Mouse (Mus musculus) embryonic facial prominence, embryonic 14.5 days (tissue): Measurements from ENCODE around the gene Heyl. TPM values are rescaled to one million over a fixed set of nuclear protein-coding genes. Genes with fewer than 3 reads are reported as not detected.

Experiments
- ATAC-seq: fragments of 200-750 bp; cut with Nextera tagmentation; 2 replicates; pipeline ENCODE4 v1.8.0; 2017; ENCODE audit warnings: low read depth, moderate number of reproducible peaks, moderate TSS enrichment
- DNase-seq: peaks from one replicate; pipeline ENCODE4 v3.0.0-alpha.2; 2015; ENCODE audit warnings: low spot score
- H3K27ac ChIP-seq: fragments of 300-500 bp; sonication (generic); replicated peaks from 2 replicates; pipeline ENCODE4 v1.5.1; 2014; ENCODE audit warnings: low read depth, mild to moderate bottlenecking, low read length, moderate library complexity
- H3K27me3 ChIP-seq: fragments of 300-500 bp; sonication (generic); replicated peaks from 2 replicates; pipeline ENCODE4 v1.6.1; 2014; ENCODE audit warnings: low read length; ENCODE audit not compliant: control insufficient read depth, insufficient read depth
- H3K36me3 ChIP-seq: fragments of 300-500 bp; sonication (generic); 2 replicates; pipeline ENCODE4 v1.6.1; 2014; ENCODE audit warnings: low read length, mixed read lengths; ENCODE audit not compliant: control insufficient read depth, insufficient read depth
- H3K4me1 ChIP-seq: fragments of 300-500 bp; sonication (generic); 2 replicates; pipeline ENCODE4 v1.6.1; 2014; ENCODE audit warnings: antibody characterized with exemption, low read length; ENCODE audit not compliant: control insufficient read depth, insufficient read depth
- H3K4me2 ChIP-seq: fragments of 300-500 bp; sonication (generic); 2 replicates; pipeline ENCODE4 v1.6.1; 2014; ENCODE audit warnings: low read depth, mild to moderate bottlenecking, low read length, moderate library complexity, mixed read lengths
- H3K4me3 ChIP-seq: fragments of 300-500 bp; sonication (generic); 2 replicates; pipeline ENCODE4 v1.5.1; 2014; ENCODE audit warnings: low read depth, mild to moderate bottlenecking, low read length
- H3K9ac ChIP-seq: fragments of 300-500 bp; sonication (generic); 2 replicates; pipeline ENCODE4 v1.6.1; 2014; ENCODE audit warnings: low read depth, mild to moderate bottlenecking, low read length, moderate library complexity, mixed read lengths
- H3K9me3 ChIP-seq: fragments of 300-500 bp; sonication (generic); 2 replicates; pipeline ENCODE4 v1.6.1; 2016; ENCODE audit warnings: low read length; ENCODE audit not compliant: control insufficient read depth
- WGBS: fragments of 180-500 bp; shearing (Covaris S2); extraction: QIAGEN DNeasy Blood & Tissue Kit; methylation state at CpG from one replicate; pipeline ENCODE4 v1.1.7; 2014; 5-methylcytosine and 5-hydroxymethylcytosine counted together
- polyA plus RNA-seq: library from polyadenylated mRNA; unstranded; fragments of >200 nt; fragmentation: Nextera tagmentation; extraction: Ambion mirVana; gene quantifications from 2 replicates; pipeline ENCODE4 v1.2.1, GENCODE M21; 2014

The Heyl gene
- polyA plus RNA-seq, 1 experiment from 2014 or later: 19.1 TPM

DNA sequence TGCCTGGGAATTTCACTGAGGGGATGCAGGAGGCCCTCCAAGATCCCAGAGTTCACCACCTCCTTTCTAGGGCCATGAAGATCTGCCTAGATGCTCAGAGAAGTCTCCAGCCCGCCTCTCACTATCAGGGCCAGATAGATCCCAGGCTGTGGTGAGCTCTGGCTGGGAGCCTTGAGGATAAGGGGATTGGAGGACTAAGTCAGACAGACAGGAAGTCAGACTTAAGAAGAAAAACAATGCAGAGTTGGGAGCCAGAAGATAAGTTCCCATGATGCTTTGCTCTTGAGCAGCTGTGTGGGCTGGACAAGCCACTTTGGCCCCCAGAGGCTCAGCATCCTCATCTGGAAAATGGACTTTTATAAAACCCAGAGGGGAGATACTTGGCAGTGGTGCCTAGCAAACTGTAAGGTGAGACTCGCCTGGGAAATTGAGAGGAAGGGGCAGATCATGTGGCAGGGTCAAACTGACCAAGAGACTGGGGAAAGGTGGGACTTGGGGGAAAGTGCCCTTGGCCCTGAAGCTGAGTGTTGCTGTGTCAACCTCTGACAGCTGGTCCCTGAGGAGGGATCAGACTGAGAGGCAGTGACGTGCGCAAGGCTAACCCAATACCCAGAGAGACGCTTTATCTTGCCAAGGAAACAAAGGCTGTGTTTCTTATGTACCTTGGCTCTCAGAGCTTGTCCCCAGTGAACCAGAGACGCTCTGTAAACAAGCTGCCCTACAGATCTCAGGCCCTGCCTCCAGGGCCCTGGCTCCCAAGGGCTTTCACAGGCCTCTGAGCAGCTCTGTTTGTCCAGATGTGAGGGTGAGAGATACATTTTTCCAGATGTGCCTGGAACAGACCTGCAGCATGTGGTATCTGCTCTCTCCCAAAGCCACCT, 4.3 kb downstream of the Heyl start:
- Histone ChIP-seq H3K36me3 (no peaks in the 10 kb centered on the region), H3K4me1 (peaks cover 33% of the 10 kb centered on the region), H3K4me2 (no peak overlapping the region), H3K27me3 (peaks cover 44% of the 10 kb centered on the region), H3K4me3 (no peak overlapping the region), H3K27ac (no peak overlapping the region), H3K9me3 (no peaks in the 10 kb centered on the region), H3K9ac (no peak overlapping the region)
- ATAC-seq (0 out of 2 replicates have a peak, but pooled peaks have one; percentile 3), DNase-seq (peak; percentile 60)
- 45% methylated on average over 6 of the region's 6 CpGs for WGBS

DNA sequence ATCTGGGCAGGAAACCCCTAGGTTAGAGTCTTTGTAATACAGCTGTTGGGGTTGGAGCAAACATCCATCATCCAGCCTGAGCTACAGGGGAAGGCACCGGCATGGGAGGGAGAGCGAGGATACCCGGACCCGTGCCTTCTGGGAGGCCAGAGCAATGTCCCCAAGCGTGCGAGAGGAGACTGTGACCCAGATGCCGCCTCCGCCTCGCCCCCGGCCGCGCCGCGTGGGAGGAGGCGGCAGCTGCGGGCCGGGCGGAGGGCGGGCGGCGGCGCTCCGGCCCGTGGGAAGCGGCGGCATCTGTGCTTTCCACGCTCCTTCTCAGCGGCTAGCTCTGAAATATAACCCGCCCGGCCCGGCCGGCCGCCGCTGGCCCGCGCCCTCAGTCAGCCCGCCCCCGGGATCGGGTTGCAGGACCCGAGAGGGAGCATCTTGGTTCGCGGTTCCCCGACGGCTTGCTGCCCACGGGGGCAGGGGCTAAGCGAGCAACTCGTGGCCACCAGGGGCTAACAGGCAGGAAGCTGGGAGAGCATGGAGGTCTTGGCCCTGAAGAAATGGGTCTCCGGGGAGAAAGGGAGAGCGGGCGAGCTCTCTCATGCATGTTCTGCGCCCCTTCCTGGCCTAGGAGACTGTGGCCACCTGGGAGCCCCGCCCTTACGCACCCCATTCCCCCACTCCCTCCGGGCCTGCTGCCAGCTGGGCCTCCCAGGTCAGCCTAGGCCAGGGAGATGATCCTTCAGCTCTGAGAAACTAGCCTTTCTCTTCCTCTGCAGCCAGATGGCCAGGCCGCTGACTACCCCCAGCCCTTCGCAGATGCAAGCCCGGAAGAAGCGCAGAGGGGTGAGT, 6.2 kb downstream of the Heyl start:
- Histone ChIP-seq H3K9ac (peak overlapping the region; percentile 54), H3K27ac (peak overlapping the region; percentile 56), H3K9me3 (no peaks in the 10 kb centered on the region), H3K4me2 (peak overlapping the region; percentile 69), H3K4me3 (peak overlapping the region; percentile 32), H3K4me1 (peaks cover 23% of the 10 kb centered on the region), H3K36me3 (no peaks in the 10 kb centered on the region), H3K27me3 (peaks cover 24% of the 10 kb centered on the region)
- ATAC-seq: peak; percentile 84
- whole genome bisulfite sequencing: 14% methylated on average over 10 of the region's 58 CpGs
- peak; percentile 80 for DNase-seq

DNA sequence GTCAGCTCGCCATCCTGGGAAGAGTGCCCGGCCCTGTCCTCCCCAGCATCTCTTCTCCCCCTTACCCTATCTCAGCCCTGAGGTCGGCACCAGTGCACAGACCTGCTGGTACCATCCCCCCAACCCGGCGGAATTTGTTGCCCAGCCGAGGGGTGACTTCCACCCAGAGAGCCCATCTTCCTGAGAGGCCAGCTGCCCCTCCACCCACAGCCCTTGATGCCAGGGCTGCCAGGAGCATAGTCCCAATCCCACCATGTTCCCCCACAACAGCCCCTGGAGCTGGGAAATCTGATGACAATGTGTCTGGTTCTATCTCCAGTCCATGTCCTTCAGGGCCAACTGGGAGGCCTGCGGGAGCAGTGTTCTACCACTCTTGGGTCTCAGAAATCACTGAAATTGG, 12.9 kb downstream of the Heyl start:
- H3K4me1 ChIP-seq: peaks cover 6% of the 10 kb centered on the region
- no peak overlapping the region for H3K27ac ChIP-seq
- WGBS: 79% methylated on average over 7 of the region's 7 CpGs
- no peaks in the 10 kb centered on the region for H3K9me3 ChIP-seq
- H3K36me3 ChIP-seq: no peaks in the 10 kb centered on the region
- H3K27me3 ChIP-seq: no peaks in the 10 kb centered on the region
- no peak overlapping the region for H3K4me3 ChIP-seq
- H3K9ac ChIP-seq: no peak overlapping the region
- no peak for ATAC-seq
- no peak overlapping the region for H3K4me2 ChIP-seq
- DNase-seq: no peak

DNA sequence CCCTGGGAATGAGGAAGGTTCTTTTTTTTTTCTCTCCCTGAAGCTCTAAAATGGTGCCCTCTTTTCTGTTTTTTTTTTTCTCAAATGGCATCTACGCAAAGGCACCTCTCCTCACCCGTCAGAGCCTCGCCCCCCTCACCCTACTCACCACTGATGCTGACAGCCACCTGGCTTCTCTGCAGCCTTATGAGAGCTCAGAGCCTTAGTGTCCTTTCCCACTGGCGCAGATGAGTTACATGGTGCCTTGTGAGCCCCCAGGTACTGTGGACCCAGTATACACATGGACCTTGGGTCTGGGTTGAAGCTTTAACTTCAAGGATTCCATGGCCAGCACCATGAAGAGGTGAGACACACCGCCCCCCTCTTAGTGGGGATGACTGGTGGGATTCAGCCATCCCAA, 13.3 kb downstream of the Heyl start:
- H3K9me3 ChIP-seq: no peaks in the 10 kb centered on the region
- H3K9ac ChIP-seq: no peak overlapping the region
- H3K4me2 ChIP-seq: no peak overlapping the region
- 89% methylated on average over 5 of the region's 5 CpGs for WGBS
- ATAC-seq (no peak), DNase-seq (no peak)
- no peaks in the 10 kb centered on the region for H3K27me3 ChIP-seq
- peaks cover 6% of the 10 kb centered on the region for H3K4me1 ChIP-seq
- no peak overlapping the region for H3K4me3 ChIP-seq
- H3K36me3 ChIP-seq: no peaks in the 10 kb centered on the region
- no peak overlapping the region for H3K27ac ChIP-seq

DNA sequence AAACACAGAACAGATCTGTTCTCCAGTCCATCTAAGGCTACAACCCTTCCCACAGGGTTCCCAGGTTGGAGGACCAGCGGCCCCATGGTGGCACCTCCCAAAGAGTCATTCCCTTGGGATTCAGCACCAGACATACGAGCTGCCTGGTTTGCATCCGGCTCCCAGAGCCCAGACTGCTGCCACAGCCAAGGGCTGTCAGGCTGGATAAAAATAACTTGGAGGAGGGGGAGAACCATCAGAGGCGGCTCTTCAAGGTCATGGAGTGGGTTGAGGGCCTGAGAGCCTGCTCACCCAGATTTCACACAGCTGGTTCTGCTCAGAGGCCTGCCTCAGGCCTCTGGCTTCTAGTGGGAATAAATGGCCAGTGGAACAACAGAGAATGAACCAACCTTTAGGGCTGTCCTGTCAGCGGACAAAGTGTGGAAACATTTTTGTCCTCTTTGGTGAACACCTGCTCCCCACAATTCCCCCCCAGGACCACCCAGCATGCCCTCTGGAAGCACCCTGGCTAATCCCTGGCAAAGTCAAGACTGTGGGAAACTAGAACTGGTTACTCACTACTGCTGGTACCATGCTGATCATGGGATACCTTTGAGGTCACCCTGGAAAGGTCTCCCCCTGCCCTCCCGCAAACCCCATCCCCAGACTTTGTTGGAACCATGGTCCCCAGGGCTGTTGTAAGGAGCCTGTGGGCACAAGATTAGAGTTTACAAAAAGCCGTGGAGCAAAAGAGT, 14.0 kb downstream of the Heyl start:
- Histone ChIP-seq H3K9ac (no peak overlapping the region), H3K36me3 (no peaks in the 10 kb centered on the region), H3K9me3 (no peaks in the 10 kb centered on the region), H3K4me2 (no peak overlapping the region), H3K27ac (no peak overlapping the region), H3K4me1 (peaks cover 6% of the 10 kb centered on the region), H3K4me3 (no peak overlapping the region), H3K27me3 (no peaks in the 10 kb centered on the region)
- ATAC-seq (peak; percentile 69), DNase-seq (peak; percentile 75)
- WGBS: 25% methylated on average over 7 of the region's 7 CpGs

DNA sequence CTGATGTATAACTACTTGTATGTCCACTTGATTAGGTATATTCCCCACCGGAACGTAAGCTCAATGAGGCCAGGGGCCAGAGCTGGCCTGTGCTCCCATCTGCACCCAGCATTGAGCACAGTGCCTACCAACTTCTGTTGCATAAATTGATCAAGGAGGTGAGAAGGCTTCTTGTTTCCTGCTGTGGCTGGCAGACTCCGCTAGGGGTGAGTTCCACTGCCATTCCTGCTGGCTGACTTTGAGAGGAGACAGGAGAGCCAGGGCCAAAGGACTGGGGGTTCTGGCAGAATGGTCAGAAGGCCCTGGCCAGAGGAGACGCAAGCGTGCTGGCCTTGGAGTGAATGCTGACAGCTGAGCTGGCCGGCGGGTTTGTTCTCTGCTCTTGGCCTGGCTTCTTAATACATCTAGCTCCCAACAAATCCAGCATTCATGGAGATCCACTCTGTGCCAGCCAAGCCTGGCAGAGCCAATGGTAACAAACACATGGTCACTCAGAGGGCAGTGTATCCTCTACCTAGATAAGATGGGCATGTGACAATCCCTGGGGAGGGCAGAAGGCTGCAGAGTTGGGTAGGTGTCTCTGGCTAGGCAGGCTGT, 15.7 kb downstream of the Heyl start:
- Histone ChIP-seq H3K4me2 (no peak overlapping the region), H3K9me3 (no peaks in the 10 kb centered on the region), H3K9ac (no peak overlapping the region), H3K27me3 (no peaks in the 10 kb centered on the region), H3K27ac (no peak overlapping the region), H3K4me1 (peaks cover 6% of the 10 kb centered on the region), H3K4me3 (no peak overlapping the region), H3K36me3 (no peaks in the 10 kb centered on the region)
- no peak for ATAC-seq
- WGBS: 65% methylated on average over 7 of the region's 7 CpGs
- no peak for DNase-seq

DNA sequence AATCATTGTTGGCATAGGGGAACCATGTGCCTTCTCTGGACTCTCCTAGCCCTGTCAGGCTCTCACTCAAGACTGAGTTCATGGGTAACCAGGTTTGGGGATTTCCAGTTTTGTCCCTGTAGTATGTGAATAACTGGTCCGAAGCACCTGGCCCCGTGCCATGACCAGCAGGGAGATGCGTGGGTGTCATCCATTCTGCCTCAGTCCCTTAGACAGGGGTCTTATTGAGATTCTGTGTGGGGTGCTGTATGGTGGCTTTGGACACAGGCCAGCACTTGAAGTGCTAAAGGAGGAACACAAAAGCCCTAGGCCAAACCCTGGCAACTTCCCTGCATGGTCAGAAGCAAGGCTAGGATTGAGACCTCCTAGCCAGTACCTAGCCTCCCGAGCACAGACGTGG, 18.9 kb downstream of the Heyl start:
- H3K27ac ChIP-seq: no peak overlapping the region
- ATAC-seq: no peak
- WGBS: 83% methylated on average over 5 of the region's 5 CpGs

DNA sequence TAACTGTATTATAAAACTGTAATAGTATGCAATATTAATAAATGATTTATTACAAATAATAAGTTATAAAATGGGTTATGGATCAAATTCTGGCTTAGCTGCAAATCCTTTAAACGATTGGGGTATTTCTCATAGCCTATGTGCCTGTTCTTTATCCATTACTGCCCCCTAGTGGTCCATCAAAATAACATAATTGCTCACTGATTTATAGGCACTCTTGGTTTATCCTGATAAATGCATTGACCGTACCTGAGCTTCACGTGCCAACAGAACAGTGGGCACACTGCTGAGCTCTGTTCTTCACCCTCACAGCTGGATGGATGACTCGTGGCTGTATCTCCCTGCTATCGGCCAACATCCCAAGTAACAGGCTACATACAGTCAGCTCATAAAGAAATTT, 21.3 kb downstream of the Heyl start:
- no peaks in the 10 kb centered on the region for H3K27me3 ChIP-seq
- no peaks in the 10 kb centered on the region for H3K36me3 ChIP-seq
- no peaks in the 10 kb centered on the region for H3K9me3 ChIP-seq
- ATAC-seq (no peak), DNase-seq (peak; percentile 77)
- no peak overlapping the region for H3K4me2 ChIP-seq
- no peak overlapping the region for H3K27ac ChIP-seq
- WGBS: 18% methylated on average over 5 of the region's 5 CpGs
- H3K4me3 ChIP-seq: no peak overlapping the region
- H3K9ac ChIP-seq: no peak overlapping the region
- no peaks in the 10 kb centered on the region for H3K4me1 ChIP-seq

More for the DNA sequence above, 18.9 kb downstream of the Heyl start:
- no peak overlapping the region for H3K9ac ChIP-seq
- H3K36me3 ChIP-seq: no peaks in the 10 kb centered on the region
- no peak overlapping the region for H3K4me3 ChIP-seq
- no peaks in the 10 kb centered on the region for H3K9me3 ChIP-seq
- H3K27me3 ChIP-seq: no peaks in the 10 kb centered on the region
- no peak overlapping the region for H3K4me2 ChIP-seq
- H3K4me1 ChIP-seq: no peaks in the 10 kb centered on the region; the same call in 1 of the 2 replicates
- DNase-seq: no peak
